Mouse (Mus musculus) neural tube, embryonic 11.5 days (tissue): ENCODE measurements at regions not wholly inside any gene's neighbourhood (a gene's known extent, or its start where the extent isn't known, plus 50 kb on each side); places are given as distances from the start of the nearest gene placed in this dataset.

Experiments used
- ATAC-seq: fragments of 200-750 bp; cut with Nextera tagmentation; 2 replicates; pipeline ENCODE4 v1.8.0; 2017; ENCODE audit warnings: moderate number of reproducible peaks, mild to moderate bottlenecking, moderate TSS enrichment, moderate library complexity; ENCODE audit not compliant: insufficient read depth, low FRiP score, low TSS enrichment
- DNase-seq: peaks from one replicate; pipeline ENCODE4 v3.0.0-alpha.2; 2015; ENCODE audit warnings: low spot score
- H3K27ac ChIP-seq: fragments of 300-500 bp; sonication (generic); 2 replicates; pipeline ENCODE4 v1.5.1; 2014; ENCODE audit warnings: low read depth, mild to moderate bottlenecking, low read length
- H3K27me3 ChIP-seq: fragments of 300-500 bp; sonication (generic); 2 replicates; pipeline ENCODE4 v1.6.1; 2014; ENCODE audit warnings: mild to moderate bottlenecking, low read length, mixed read lengths; ENCODE audit not compliant: control insufficient read depth, insufficient read depth
- H3K36me3 ChIP-seq: fragments of 300-500 bp; sonication (generic); 2 replicates; pipeline ENCODE4 v1.6.1; 2014; ENCODE audit warnings: mild to moderate bottlenecking, low read length, moderate library complexity, mixed read lengths; ENCODE audit not compliant: control insufficient read depth, insufficient read depth
- H3K4me1 ChIP-seq: fragments of 300-500 bp; sonication (generic); 2 replicates; pipeline ENCODE4 v1.6.1; 2014; ENCODE audit warnings: low read length, mixed read lengths; ENCODE audit not compliant: control insufficient read depth, insufficient read depth
- H3K4me2 ChIP-seq: fragments of 300-500 bp; sonication (generic); 2 replicates; pipeline ENCODE4 v1.6.1; 2014; ENCODE audit warnings: low read depth, mild to moderate bottlenecking, moderate library complexity
- H3K4me3 ChIP-seq: fragments of 300-500 bp; sonication (generic); 2 replicates; pipeline ENCODE4 v1.5.1; 2014; ENCODE audit warnings: low read depth, low read length
- H3K9ac ChIP-seq: fragments of 300-500 bp; sonication (generic); 2 replicates; pipeline ENCODE4 v1.6.1; 2014; ENCODE audit warnings: mild to moderate bottlenecking, low read length
- H3K9me3 ChIP-seq: fragments of 300-500 bp; sonication (generic); 2 replicates; pipeline ENCODE4 v1.6.1; 2016; ENCODE audit warnings: low read length; ENCODE audit not compliant: control insufficient read depth
- WGBS: fragments of 180-500 bp; shearing (Covaris S2); extraction: QIAGEN DNeasy Blood & Tissue Kit; methylation state at CpG from one replicate; pipeline ENCODE4 v1.1.7; 2014; 5-methylcytosine and 5-hydroxymethylcytosine counted together

- Histone ChIP-seq H3K4me1 (no peaks in the 10 kb centered on the region), H3K27me3 (no peaks in the 10 kb centered on the region), H3K9ac (no peak overlapping the region), H3K36me3 (no peaks in the 10 kb centered on the region), H3K4me3 (no peak overlapping the region), H3K27ac (peak overlapping the region; percentile 31; the same call in 1 of the 2 replicates), H3K4me2 (no peak overlapping the region), H3K9me3 (no peaks in the 10 kb centered on the region)
- WGBS, result 67% methylated on average over 16 of the region's 16 CpGs
- DNase-seq (no peak), ATAC-seq (no peak)
Measured at GRCm38 (mm10) chr1:179866056-179866772, 62.7 kb upstream of the Ahctf1 start.

- H3K9me3 ChIP-seq, result no peaks in the 10 kb centered on the region
- peak overlapping the region; percentile 31; the same call in 1 of the 2 replicates for H3K27ac ChIP-seq
- DNase-seq, result no peak
- H3K36me3 ChIP-seq, result no peaks in the 10 kb centered on the region
- no peak overlapping the region for H3K9ac ChIP-seq
- H3K4me3 ChIP-seq, result no peak overlapping the region
- 49% methylated on average over 11 of the region's 11 CpGs for WGBS
- no peaks in the 10 kb centered on the region for H3K27me3 ChIP-seq
- no peak overlapping the region for H3K4me2 ChIP-seq
- no peaks in the 10 kb centered on the region for H3K4me1 ChIP-seq
- no peak for ATAC-seq
Measured at GRCm38 (mm10) chr1:179865561-179865960, 62.1 kb upstream of the Ahctf1 start.

DNA sequence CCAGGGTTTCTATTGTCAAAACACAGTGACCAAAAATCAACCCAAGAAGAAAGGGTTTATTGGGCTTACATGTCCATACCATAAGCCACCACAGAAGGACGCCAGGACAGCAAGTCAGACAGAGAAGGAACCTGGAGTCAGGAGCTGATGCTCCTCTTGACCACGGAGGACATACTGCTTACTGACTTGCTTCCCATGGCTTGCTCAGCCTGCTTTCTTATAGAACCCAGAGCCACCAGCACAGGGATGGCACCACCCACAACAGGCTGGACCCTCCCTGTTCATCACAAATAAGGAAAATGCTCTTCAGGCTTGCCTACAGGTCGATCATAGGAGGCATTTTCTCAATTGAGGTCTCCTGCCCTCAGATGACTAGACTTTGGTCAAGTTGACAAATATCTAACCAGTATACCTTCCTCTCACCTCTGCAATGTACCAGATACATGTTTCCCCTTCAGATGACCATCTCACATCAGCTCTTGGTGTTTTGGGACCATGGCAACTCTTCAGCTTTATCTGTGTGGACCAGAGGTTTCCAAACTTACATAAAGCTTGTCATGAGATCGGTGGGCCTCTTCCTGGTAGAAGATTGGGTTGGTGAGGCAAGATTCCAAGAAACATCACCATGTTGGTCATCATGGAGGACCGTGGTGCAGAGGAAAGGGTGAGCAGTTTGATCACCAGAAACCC lies 61.2 kb upstream of the Ahctf1 start:
- Histone ChIP-seq H3K4me2 (no peak overlapping the region), H3K9ac (no peak overlapping the region), H3K27ac (no peak overlapping the region), H3K9me3 (no peaks in the 10 kb centered on the region), H3K4me1 (no peaks in the 10 kb centered on the region), H3K36me3 (no peaks in the 10 kb centered on the region), H3K27me3 (no peaks in the 10 kb centered on the region), H3K4me3 (no peak overlapping the region)
- no peak for ATAC-seq
- no peak for DNase-seq
- 92% methylated on average over 5 of the region's 5 CpGs for WGBS

DNA sequence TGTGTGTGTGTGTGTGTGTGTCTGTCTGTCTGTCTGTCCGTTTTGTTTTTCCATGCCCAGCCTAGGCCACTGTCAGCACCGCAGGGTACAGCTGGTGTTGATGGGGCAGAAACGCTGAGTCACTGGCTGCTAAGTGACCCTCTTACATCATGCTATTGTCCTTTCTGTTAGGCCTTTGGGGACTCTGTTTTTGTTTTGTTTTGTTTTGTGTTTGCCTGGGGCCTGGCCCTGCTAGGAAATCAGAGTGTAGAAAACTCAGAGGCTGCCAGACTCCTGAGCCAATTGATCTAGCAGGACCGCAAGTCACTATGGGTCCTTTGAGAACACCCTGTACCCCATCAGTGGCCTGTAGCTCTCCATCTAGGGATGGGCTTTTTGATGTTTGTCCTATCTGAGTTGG lies 59.9 kb upstream of the Ahctf1 start:
- H3K4me3 ChIP-seq, result no peak overlapping the region
- no peak for DNase-seq
- H3K4me2 ChIP-seq, result no peak overlapping the region
- no peaks in the 10 kb centered on the region for H3K9me3 ChIP-seq
- 65% methylated on average over 4 of the region's 4 CpGs for WGBS
- no peaks in the 10 kb centered on the region for H3K27me3 ChIP-seq
- no peak overlapping the region for H3K27ac ChIP-seq
- no peaks in the 10 kb centered on the region for H3K36me3 ChIP-seq
- no peaks in the 10 kb centered on the region for H3K4me1 ChIP-seq
- ATAC-seq, result no peak
- no peak overlapping the region for H3K9ac ChIP-seq

GRCm38 (mm10) chr1:179862941-179863340 lies 59.5 kb upstream of the Ahctf1 start:
- H3K27me3 ChIP-seq, result no peaks in the 10 kb centered on the region
- 78% methylated on average over 3 of the region's 3 CpGs for WGBS
- H3K4me3 ChIP-seq, result no peak overlapping the region
- DNase-seq (no peak), ATAC-seq (no peak)
- H3K9ac ChIP-seq, result no peak overlapping the region
- no peaks in the 10 kb centered on the region for H3K9me3 ChIP-seq
- H3K4me1 ChIP-seq, result no peaks in the 10 kb centered on the region
- H3K27ac ChIP-seq, result no peak overlapping the region
- H3K36me3 ChIP-seq, result no peaks in the 10 kb centered on the region
- no peak overlapping the region for H3K4me2 ChIP-seq

GRCm38 (mm10) chr1:179861776-179862175 lies 58.3 kb upstream of the Ahctf1 start:
- Histone ChIP-seq H3K4me1 (no peaks in the 10 kb centered on the region), H3K36me3 (no peaks in the 10 kb centered on the region), H3K4me2 (no peak overlapping the region), H3K9me3 (no peaks in the 10 kb centered on the region), H3K27me3 (no peaks in the 10 kb centered on the region), H3K4me3 (no peak overlapping the region), H3K9ac (no peak overlapping the region), H3K27ac (no peak overlapping the region)
- no peak for ATAC-seq
- WGBS, result 88% methylated on average over 3 of the region's 3 CpGs
- no peak for DNase-seq

DNA sequence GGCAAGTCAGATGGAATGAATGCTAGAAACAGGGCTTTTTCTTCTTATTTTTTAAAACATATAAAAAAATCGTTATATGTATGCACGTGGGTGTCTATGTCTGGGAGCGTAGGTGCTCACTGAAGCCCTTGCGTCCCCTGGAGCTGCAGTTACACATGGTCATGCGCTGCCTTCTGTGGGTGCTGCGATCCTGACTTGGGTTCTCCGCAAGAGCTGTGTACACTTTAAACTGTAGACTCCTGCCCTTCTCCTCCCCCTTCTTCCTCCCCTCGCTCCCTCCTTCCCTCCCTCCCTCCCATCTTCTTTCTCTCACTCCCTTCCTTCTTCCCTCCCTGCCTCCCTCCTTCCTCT lies 56.0 kb upstream of the Ahctf1 start:
- no peaks in the 10 kb centered on the region for H3K9me3 ChIP-seq
- 80% methylated on average over 8 of the region's 8 CpGs for WGBS
- no peak for DNase-seq
- no peaks in the 10 kb centered on the region for H3K27me3 ChIP-seq
- H3K27ac ChIP-seq, result no peak overlapping the region
- no peaks in the 10 kb centered on the region for H3K4me1 ChIP-seq
- H3K4me3 ChIP-seq, result no peak overlapping the region
- no peak overlapping the region for H3K4me2 ChIP-seq
- no peaks in the 10 kb centered on the region for H3K36me3 ChIP-seq
- H3K9ac ChIP-seq, result no peak overlapping the region
- no peak for ATAC-seq

DNA sequence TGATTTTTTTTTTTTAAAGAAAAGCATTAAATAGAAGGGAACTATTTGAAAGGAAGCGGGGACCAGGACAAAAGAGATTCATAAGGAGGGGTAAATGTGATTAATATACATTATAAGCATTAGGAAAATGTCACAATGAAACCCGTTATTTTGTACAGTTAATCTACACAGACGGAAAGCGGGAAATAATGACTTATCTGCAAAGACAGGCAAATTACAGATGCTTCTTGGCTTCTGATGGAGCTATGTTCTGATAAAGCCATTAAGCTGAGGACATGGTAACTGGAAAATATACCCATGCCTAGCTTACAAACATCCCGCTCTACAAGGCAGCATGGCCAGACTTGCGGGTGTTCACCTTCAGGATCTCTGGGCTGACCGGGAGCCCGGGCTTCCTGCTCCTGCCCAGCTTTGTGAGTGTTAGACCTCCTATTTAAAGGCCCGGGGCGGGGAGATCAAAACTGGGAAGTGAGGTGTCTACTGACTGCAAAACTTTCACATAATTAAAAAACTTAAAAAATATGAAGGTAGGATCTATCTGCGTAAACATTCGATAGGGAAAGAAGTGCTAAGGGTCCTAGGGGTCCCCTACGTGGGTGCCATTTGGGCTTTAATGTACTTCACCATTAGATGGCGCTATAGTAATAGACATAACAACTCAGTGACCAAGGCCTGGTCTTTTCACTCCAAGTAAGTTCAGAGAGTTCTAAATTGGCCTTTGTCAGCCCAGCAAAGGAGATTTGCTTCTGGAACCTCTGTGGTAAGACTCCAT lies 55.5 kb upstream of the Ahctf1 start:
- Histone ChIP-seq H3K9me3 (no peaks in the 10 kb centered on the region), H3K27ac (no peak overlapping the region), H3K36me3 (no peaks in the 10 kb centered on the region), H3K27me3 (no peaks in the 10 kb centered on the region), H3K4me1 (no peaks in the 10 kb centered on the region), H3K9ac (no peak overlapping the region), H3K4me2 (no peak overlapping the region), H3K4me3 (no peak overlapping the region)
- DNase-seq, result peak; percentile 31
- ATAC-seq, result 0 out of 2 replicates have a peak, but pooled peaks have one; percentile 35
- 51% methylated on average over 14 of the region's 14 CpGs for WGBS
